Mouse (Mus musculus): ENCODE measurements at regions not wholly inside any gene's neighbourhood (a gene's known extent, or its start where the extent isn't known, plus 50 kb on each side); places are given as distances from the start of the nearest gene placed in this dataset.

GRCm38 (mm10) chr10:9312326-9312725 lies 362.7 kb downstream of the Samd5 start:
- DNase-seq (ENCODE audit: extremely low read depth, insufficient read length, low spot score) = no peak

- DNase-seq (ENCODE audit: extremely low read depth, insufficient read length, low spot score) = no peak
These were observed 364.7 kb downstream of the Samd5 start for GRCm38 (mm10) chr10:9310346-9310745.

GRCm38 (mm10) chr10:9296055-9296454 lies 379.0 kb downstream of the Samd5 start:
- DNase-seq (ENCODE audit: extremely low read depth, insufficient read length, low spot score) = no peak

GRCm38 (mm10) chr10:9295269-9295668 lies 379.7 kb downstream of the Samd5 start:
- no peak for DNase-seq (ENCODE audit: extremely low read depth, insufficient read length, low spot score)

GRCm38 (mm10) chr10:9294620-9295019 lies 380.4 kb downstream of the Samd5 start:
- DNase-seq (ENCODE audit: extremely low read depth, insufficient read length, low spot score) = no peak

- DNase-seq (ENCODE audit: extremely low read depth, insufficient read length, low spot score) = no peak
These were observed 383.4 kb downstream of the Samd5 start for GRCm38 (mm10) chr10:9291456-9292146.

- no peak for DNase-seq (ENCODE audit: extremely low read depth, insufficient read length, low spot score)
These were observed 387.1 kb upstream of the Sash1 start for GRCm38 (mm10) chr10:9272940-9273339.

GRCm38 (mm10) chr10:9272243-9272642 lies 386.4 kb upstream of the Sash1 start:
- DNase-seq (ENCODE audit: extremely low read depth, insufficient read length, low spot score) = no peak

GRCm38 (mm10) chr10:9265528-9265927 lies 379.7 kb upstream of the Sash1 start:
- DNase-seq (ENCODE audit: extremely low read depth, insufficient read length, low spot score) = no peak

- no peak for DNase-seq (ENCODE audit: extremely low read depth, insufficient read length, low spot score)
These were observed 378.6 kb upstream of the Sash1 start for GRCm38 (mm10) chr10:9264309-9265000.

GRCm38 (mm10) chr10:9258705-9259104 lies 372.8 kb upstream of the Sash1 start:
- no peak for DNase-seq (ENCODE audit: extremely low read depth, insufficient read length, low spot score)

GRCm38 (mm10) chr10:9252941-9253217 lies 367.0 kb upstream of the Sash1 start:
- DNase-seq (ENCODE audit: extremely low read depth, insufficient read length, low spot score) = no peak

GRCm38 (mm10) chr10:9252120-9252940 lies 366.5 kb upstream of the Sash1 start:
- DNase-seq (ENCODE audit: extremely low read depth, insufficient read length, low spot score) = no peak

- DNase-seq (ENCODE audit: extremely low read depth, insufficient read length, low spot score) = no peak
These were observed 357.4 kb upstream of the Sash1 start for GRCm38 (mm10) chr10:9243281-9243618.

- no peak for DNase-seq (ENCODE audit: extremely low read depth, insufficient read length, low spot score)
These were observed 356.9 kb upstream of the Sash1 start for GRCm38 (mm10) chr10:9242596-9243280.

GRCm38 (mm10) chr10:9239956-9240355 lies 354.1 kb upstream of the Sash1 start:
- DNase-seq (ENCODE audit: extremely low read depth, insufficient read length, low spot score) = no peak

GRCm38 (mm10) chr10:9231751-9232150 lies 345.9 kb upstream of the Sash1 start:
- DNase-seq (ENCODE audit: extremely low read depth, insufficient read length, low spot score) = no peak

- DNase-seq (ENCODE audit: extremely low read depth, insufficient read length, low spot score) = no peak
These were observed 343.2 kb upstream of the Sash1 start for GRCm38 (mm10) chr10:9229116-9229515.

GRCm38 (mm10) chr10:9227361-9227760 lies 341.5 kb upstream of the Sash1 start:
- DNase-seq (ENCODE audit: extremely low read depth, insufficient read length, low spot score) = no peak

GRCm38 (mm10) chr10:9210646-9211045 lies 324.8 kb upstream of the Sash1 start:
- DNase-seq (ENCODE audit: extremely low read depth, insufficient read length, low spot score) = no peak

GRCm38 (mm10) chr10:9204096-9204495 lies 318.2 kb upstream of the Sash1 start:
- DNase-seq (ENCODE audit: extremely low read depth, insufficient read length, low spot score) = no peak
